Mouse (Mus musculus): ENCODE results near the gene Myh8. TPM values are rescaled to one million over a fixed set of nuclear protein-coding genes. Genes with fewer than 3 reads are reported as not detected.

Myh8 gene
- not detected in 2 replicates for total RNA-seq (2021)
- long read RNA-seq, experiment 1: 0 reads
- long read RNA-seq, experiment 2: 0 reads

DNA sequence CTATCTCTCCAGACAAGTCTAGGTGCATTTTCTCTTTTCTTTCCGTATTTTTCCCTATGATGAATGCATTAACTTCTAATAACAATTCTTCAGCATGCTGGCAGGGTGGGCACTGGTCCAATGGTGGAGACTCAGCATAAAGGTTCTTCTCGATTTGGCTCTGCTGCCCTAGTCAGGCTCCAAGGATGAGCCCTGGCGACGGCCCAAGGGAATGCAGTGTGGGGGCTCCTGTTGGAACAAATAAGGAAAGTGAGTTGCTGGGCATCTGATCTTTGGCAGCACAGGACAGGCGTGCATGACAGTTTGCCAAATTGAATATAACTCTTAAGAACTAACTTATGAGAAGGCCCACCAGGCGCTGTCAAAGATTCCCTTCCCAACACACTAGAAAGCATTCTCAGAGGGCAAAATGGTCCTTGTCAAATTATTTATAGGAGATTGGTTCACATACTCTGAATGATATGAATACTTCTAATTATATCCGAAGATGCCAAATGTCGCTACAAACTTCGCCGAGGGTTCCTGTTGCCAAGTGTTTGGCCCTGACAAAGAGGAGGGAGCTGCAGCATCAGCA lies at the start of gene Myh8:
Gene Myh8 (plus strand): TSS at position 524 of the 574 bp plus-strand sequence.
- DNase-seq: peak; percentile 16

DNA sequence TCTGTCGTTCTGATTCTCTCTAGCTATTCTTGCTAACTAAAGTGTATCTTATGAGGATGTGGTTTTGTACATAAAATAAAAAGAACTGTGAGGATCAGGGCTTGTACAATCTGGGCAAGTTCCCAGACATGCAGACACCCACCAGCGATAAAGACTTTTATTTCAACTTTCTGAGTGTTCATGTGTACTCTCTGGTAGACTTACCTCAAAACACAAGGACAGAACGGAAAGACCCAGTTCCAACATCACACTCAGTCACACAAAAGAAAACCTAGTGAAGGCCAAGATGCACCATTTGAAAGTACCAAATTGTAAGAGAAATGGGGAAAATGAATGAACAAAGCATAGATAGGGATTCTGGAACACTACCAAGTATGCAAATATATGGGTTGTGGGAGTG lies 48.2 kb upstream of the Myh8 start:
- DNase-seq: no peak

DNA sequence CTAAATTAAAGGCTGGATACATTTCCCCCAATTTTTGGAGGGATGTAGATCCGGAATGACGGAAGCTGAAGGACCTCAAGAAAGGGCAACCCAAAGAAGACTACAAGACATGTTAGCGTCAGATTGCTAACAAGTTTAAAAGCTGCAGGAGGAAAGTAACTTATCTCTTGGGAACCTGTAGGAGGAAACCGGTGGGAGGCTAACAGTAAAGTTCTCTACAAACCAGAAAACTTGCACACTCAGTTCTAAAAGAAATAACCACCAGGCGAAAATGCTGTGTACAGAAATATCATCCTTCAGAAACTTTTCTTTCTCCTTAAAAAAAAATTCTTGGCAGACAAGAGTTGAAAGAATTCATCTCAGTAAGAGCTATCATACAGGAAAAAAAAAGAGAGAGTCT lies 47.8 kb upstream of the Myh8 start:
- DNase-seq: no peak

DNA sequence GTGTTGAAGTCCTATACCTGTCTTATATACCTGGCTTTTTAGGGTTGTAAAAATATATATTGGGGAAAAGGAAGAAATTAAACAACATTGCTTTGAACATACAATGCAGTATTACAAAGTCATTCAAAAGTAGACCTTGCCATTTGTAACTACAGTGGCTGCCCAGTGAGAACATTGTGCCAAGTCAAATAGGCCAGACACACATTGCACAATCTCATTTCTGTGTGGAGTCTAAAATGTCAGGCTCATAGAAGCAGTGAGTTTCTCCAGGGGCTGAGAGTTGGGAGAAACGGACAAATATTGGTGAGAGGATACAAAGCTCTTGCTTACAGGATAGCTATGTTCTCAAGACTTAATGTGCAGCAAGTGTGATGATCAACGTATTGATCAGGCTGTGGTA lies 47.0 kb upstream of the Myh8 start:
- DNase-seq: peak; percentile 59

DNA sequence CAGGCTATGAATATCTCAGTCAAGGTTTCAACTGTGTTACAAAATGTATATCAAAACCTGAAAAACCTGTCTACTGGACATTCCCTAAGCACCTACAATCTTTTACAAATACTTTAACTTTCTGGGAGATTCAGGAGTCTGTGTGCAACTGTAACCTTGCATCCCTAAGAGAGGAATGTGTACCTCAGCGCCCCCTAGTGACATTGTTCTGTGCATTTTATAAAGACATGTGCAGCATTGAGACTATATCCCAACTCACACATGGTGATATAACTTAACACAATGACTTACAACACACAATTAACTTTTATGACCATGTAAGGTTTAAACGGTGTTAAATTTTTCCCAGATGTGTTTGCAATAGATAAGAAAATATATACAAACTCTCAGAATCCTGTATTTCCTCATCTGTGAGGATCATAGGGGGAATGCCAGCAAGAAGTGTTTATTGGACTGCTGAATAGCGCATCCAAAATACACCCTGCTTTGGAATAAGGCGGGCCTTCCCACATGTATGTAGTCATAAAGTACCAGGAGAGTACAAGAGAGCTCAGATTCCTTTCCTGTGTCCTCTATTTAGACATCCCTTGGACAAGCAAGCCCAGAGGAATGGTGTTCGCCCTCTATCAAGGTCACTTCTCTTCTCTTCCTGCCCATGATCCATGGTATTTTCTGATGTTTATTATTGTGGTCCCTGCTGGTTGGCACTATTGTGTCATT lies 41.1 kb upstream of the Myh8 start:
- DNase-seq: peak; percentile 78

DNA sequence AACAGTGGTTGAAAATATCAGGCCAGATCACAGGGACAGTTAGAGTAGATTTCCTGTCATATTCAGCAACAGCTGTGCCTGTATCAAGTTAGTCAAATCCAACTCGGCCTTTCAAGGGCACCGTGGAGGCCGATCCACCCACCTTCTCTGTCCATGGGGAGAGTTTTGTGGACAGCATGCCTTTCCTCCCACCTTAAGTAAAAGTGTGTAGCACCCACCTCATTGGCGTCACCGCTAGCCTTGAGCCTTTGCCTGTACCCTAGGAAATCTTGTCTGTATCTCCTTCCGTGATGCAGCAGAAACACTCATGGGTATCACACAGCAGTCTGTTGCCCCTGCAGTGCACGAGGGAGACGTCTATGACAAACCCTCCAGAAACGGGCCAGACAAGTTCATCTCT lies 40.1 kb upstream of the Myh8 start:
- no peak for DNase-seq

DNA sequence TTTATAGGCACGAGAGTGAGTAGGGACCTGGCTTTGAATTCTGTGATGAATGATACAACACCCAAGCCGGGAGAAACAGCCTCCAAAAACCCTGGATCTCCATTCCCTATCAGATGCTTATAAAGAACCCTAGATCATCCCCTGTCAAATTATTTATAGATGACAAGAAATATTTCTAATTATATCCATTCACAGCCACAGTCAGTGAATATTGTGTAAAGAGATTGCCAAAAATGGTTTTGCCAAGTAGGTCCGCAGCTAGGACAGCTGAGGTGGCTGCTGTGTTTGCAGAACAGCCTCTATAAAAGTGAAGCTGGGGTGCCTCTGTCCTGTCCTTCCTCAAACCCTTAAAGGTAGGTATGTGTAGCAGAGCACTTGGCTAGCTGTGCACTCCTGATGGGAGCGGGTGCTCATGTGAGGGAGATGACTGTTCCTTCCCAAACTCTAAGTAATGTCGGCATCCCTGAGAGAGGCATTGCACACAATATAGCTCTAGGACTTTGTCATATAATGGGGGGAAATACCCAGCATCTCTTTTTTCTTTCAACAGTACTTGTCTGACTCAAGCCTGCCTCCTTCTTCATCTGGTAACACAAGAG lies 39.3 kb upstream of the Myh8 start, which contains the start of gene Myh4:
Gene Myh4 (plus strand): TSS at position 549 of the 599 bp plus-strand sequence.
- no peak for DNase-seq

DNA sequence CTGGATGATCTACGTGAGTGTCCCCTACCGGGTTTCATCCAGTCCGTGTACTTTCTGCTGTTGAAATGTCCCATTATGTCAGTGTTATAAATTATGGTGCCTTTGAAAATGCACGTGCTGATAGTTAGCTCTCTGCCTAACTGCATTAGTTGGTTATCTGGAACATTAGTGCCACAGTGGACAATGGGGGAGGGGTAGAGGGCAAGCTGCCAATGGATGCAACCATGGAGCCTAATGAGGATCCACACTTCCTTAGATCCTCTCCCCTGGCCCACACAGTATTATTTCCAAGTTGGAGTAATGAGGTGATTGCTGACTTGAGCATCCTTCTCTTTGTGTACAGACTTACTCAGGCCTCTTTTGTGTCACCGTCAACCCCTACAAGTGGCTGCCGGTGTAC lies 35.9 kb upstream of the Myh8 start:
- no peak for DNase-seq

DNA sequence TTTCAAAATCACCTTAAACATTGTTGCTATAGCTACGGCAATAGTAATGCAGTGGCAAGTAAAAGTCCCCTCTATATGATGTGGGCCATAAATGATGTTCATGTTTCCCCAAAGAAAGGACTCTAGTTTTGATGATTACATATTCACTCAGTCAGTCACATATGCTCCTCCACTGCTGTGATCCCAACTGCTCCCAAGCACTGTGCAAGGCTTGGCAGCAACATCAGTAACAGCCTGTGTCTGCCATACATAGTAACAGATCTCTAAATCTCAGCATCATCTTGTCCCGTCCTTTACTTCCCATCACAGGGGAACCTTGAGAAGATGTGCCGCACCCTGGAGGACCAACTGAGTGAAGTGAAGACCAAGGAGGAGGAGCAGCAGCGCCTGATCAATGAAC lies 23.2 kb upstream of the Myh8 start:
- no peak for DNase-seq

DNA sequence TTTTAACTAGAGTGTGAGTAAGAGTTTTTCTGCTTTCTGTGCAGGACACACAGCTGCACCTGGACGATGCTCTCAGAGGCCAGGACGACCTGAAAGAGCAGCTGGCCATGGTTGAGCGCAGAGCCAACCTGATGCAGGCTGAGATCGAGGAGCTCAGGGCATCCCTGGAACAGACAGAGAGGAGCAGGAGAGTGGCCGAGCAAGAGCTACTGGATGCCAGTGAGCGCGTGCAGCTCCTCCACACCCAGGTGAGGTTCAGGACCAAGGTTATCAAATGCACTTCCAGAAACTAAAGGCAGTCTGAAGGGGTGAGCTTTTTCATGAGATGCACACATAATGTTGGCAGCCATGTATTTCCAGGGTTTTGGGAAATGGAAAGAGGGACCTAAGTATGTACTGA lies 19.9 kb upstream of the Myh8 start:
- DNase-seq: no peak

DNA sequence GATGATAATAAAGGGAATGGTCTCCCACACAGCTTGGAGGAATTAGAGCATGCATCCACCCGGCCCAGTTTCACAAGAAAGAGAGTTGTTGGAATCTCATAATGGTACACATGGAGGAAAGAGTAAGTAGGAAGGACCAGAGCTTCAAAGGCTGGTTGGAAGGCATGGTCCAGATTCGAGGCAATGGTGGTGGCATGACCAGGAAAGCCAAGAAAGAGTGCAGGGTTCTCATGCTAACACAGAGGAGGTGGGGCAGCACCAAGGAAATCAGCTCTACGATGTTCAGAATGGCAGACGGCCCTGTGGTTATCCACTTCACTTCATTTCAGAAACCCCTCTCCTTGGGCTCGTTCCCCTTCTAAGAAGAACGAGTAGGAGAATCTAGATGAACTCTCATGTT lies 16.0 kb upstream of the Myh8 start:
- DNase-seq: no peak

DNA sequence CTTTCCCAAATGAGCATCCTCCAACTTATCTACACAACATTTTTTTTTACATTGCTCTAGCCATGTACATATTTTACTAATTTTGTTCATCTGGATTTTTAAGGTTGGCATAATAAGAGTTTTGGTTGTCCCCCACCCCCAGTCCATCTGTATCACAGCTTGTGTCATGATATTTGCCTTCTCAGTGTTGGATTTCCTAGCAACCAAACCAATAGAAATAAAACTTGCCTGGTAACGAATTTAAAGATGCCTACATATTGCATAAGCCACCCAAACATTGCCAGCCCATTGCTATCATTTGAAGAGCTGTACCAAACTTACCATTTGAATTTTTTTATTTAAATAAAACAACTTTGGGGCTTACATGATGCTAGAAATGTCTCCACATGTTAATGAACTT lies 16.5 kb downstream of the Myh8 start:
- no peak for DNase-seq

DNA sequence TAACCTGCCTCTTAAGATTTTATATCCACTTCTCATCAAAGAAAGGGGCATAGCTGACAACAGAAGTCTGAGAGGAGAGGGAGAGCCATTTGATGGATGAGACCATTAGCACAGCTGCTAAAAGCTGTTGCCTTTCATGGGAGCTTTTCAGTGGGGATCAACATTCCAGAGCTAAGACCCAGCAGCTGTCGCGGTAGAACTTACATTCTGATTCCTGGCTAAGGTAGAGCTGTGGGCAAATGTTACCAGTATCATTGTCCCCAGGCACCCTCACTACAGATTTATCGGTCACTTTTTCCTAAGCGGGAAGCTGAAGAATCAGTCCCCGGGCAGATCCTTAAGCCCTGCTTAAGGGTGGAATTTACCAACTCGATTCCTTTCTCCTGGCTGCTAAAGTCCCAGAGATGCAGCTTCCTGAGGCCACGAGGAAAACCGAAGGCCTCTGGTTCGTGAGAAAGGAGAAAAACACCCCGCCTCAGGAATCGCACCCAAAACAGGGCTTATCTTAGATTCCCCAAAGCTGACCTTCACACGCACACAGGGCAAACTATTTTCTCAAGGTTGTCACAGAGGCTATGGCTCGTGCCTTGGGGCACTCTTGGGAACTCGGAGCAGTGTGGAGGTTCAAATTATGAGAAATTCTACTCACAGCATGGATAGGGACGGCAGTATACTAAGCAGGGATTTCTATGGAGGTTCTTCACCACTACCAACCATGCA lies 37.0 kb downstream of the Myh8 start:
- DNase-seq: no peak

DNA sequence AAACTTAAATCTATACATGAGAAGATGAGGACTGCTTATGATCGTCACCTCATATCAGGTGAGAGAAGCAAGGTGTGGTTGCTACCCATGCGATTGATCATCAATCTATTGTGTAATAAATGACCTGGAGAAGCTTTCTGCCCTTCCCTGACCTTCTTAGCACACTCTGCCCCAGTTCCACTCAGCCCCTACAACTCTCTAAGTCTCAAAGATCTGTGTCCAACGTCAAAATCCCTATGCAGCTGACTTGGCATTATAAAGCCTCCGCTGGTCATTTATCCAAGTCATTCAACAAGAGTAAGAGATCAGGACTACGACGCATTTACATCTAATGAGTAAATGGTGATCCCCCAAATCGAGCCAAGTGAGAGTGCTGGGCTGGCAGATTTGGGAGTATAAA lies 44.4 kb downstream of the Myh8 start, which contains the start of gene Myh13:
Gene Myh13 (plus strand): TSS at position 301 of the 400 bp plus-strand sequence.
- DNase-seq: no peak

DNA sequence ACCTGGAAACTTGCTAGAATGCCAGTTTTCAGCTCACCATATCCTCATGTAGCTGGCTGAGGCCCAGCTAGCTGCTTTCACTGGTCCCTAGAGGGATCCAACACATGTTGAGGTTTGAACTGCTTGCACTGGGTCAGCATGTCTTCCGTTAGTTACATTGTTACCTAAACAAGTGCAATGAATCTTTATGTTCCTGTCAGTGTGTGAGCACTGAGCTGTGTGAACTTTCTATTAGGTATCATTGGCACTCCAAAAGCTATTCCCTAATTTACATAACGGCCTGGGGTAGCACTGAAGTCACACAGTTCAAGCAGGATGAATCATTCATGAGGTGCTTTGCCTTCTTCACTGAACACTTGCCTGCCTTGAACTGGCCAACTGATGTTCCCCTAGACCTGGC lies 49.6 kb downstream of the Myh8 start:
- no peak for DNase-seq

DNA sequence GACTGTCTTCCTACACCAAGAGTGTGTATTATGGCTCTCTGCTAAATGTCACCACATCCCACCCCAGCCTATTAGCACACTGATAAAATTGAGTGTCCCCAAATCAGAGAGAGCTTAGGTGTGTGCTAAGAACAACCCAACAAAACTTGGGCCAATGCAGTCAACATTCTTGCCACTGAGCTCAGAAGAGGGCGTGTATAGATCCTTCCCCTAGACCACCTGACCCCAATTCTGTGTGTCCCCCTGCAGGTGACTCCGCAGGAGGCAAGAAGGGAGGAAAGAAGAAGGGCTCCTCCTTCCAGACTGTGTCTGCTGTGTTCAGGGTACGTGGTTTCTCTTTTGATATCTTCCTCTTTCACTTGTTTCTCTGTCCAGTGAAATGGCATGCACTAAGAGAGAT lies 67.6 kb downstream of the Myh8 start:
- DNase-seq: no peak

DNA sequence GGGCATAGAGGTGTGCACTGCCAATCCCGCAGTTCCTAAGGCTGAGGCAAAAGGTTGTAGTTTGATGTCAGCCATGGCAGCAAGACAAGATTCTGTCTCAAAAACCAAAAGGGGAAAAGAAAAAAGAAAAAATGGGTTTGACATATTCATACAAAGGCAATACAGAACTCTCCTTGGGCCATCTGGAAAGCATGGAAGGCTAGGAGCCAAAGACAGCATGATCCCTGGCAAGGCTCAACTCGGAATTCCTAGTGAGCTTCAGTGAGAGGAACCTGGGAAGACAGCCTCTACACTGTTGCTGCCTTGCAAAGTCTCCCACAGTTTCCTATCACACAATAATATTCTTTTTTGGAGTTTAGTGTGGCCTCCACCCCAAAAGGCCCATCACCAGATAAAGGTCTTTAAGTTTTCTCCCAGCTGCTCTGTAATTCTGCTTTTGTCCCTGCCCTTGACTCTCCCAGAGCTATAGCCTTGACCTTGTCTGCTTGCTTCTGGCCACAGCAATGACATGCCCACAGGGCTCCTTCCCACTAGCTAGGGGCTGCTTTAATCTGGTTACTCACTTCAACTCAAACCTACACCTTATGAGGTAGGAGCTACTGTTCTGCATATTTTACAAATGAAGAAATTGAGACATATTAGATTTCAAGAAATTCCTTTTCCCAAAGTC lies 68.4 kb downstream of the Myh8 start:
- no peak for DNase-seq

DNA sequence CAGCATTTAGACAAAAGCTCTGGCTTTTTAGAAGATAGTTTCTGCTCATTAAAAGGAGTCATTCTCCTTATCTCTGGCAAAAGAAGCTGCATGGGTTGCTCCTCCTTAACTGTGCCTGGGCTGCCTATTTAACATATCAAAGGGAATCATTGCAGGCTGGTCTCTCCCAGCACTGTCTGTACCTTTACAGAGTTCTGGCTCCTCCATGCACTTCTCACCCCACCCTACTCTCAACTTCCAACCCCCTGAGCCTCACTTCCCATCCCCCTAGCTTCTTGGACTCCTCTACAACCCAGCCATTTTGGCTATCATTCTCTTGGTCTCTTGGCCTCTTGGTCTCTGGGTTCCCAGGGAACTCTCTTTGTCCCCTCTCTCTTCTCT lies 68.9 kb downstream of the Myh8 start:
- DNase-seq: no peak

DNA sequence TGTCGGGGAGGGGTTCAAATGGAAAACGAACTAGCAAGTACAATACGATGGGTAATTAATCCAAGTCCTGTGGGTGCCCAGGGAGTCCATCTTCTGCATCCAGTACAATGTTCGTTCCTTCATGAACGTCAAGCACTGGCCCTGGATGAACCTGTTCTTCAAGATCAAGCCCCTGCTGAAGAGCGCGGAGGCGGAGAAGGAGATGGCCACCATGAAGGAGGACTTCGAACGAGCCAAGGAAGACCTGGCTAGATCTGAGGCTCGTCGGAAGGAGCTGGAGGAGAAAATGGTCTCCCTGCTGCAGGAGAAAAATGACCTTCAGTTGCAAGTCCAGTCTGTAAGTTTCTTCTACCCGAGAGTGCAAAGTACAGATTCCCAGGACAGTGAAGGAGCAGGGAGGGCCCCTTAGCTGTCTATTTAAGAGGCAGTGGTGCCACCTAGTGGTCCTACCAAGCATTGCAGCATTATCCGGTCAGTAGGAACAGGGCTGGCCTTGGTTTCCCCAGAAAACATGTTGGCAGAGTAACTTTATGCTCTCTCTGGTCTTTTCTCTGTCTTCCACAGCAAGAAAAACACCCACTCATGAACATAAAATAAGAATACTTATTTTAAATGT lies 73.3 kb downstream of the Myh8 start:
- DNase-seq: peak; percentile 79

DNA sequence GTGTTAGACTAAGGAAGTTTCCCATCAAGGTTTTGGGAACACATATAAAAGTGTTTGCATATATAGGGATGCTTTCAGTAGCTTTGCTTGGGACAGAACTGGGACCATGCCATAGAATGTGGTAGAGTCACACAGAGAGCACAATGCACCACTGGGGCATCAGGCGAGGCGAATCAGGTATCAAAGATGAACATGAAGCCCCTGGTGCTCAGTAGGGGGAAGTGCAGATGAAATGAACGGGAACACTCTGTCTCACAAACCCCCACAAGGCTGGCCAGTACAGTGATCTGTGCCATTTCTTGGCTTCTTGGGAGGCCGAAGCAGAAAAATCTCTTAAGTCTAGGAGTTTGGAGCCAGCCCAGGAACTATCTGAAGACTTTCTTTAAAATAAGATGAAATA lies 76.1 kb downstream of the Myh8 start:
- no peak for DNase-seq

DNA sequence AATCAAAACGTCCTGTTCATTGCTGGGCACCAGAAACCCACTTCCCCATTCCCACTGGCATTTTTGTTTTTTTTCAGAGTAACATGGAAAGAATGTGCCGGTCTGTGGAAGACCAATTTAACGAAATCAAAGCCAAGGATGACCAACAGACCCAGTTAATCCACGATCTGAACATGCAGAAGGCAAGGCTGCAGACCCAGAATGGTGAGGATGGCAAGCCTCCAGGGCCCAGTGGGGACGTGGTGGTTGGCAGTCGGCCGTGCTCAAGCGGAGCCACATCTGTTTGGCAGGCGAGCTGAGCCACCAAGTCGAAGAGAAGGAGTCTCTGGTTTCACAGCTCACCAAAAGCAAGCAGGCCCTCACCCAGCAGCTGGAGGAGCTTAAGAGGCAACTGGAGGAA lies 81.1 kb downstream of the Myh8 start:
- no peak for DNase-seq

Data from adrenal gland, postnatal 14 days (tissue).